Mouse (Mus musculus) lung, postnatal 36 days (tissue): ENCODE measurements around the gene Cercam.

Experiments
- DNase-seq: peaks from one replicate; pipeline ENCODE4 v3.0.0; 2022; ENCODE audit warnings: mixed read lengths

The Cercam gene

DNA sequence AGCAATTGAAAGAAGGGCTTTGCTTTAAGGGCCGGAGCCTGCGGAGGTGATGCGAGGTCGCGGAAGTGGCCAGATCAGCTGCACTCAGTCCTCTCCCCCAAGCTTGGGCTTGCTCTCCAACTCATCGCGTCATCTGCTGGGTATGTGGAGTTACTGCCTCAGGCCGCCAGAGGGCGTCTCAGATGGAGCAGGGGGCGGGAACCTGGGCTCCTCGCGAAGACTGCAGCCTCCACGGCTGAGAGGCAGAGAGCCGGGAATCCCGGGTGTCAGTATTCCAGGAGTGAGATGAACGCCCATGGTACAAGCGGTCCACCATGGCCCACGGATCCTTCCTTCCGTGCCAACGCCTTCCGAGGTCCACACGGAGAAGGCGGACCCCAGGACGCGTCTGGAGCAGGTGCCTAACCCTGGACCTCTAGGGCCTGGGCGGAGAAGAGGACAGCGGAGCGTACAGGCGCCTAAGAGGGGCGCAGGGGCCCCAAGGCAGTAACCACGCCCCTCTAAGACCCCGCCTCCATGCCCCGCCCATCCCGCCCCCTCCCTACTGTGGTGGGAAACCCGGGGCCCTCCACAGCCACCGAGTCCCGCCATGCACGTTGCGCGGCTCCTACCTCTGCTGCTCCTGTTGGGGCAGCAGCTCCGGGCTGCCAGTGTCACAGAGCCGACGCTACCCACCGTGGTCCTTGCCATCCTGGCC is at the start of gene Cercam:
Gene Cercam, plus strand, starts transcription at position 216 of the 697 bp plus-strand sequence.
- peak; percentile 83 for DNase-seq

DNA sequence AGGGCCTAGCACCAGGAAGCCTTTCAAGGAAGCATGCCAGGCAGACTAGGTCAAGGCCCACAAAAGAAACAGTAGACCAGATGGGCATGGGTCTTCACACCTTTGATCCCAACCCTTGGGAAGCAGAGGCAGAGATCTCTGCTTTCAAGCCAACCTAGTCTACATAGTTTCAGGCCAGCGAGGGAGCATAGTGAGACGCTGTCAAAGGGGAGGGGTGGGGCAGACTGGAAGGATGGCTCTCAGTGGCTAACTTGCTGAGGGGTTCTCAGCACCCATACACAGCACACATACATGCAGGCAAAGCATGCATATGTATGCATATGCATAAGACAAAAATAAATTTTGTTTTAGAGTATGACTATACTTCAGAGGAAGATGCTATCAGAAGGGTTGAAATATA is 49.6 kb upstream of the Cercam start:
- no peak for DNase-seq

DNA sequence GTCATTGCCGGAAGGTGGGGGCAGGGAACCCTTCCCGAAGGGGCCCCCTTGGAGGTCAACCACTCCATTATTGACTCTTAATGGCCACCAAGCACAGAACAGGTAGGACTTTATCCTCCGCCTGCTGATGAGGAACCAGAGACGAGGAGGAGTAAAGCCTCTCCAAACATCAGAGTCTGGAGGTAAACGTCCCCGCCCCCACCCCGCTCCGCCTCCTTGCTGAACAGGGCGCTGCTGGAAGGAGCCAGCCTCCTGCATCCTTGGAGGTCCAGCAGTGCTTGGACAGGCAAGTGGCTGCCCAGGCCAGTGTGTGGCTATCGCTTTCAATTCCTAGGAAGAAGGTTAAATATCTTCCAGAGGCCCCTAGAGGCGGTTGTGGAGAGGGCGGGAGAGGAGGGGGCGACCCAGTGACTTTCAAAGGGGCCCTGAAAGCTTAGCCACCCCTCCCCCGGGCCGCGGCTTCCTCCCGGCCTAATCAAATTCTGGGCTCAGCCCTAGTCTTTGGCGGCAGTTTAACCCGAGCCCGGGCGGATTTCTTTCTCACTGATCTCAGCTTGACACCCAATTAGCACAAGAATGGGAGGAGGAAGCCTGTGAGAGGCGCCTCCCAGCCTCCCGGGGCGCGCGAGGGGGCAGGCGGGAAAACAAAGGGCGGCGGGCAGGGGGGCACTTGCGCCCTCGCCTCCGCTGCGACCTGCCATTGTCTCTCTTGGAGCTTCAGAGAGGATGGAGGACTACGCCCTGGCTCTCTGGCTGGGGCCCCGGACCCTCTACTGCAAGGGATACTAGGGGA is 48.7 kb upstream of the Cercam start, which contains the start of gene Urm1:
Gene Urm1, plus strand, starts transcription at position 51 of the 793 bp plus-strand sequence.
- DNase-seq: peak; percentile 65

DNA sequence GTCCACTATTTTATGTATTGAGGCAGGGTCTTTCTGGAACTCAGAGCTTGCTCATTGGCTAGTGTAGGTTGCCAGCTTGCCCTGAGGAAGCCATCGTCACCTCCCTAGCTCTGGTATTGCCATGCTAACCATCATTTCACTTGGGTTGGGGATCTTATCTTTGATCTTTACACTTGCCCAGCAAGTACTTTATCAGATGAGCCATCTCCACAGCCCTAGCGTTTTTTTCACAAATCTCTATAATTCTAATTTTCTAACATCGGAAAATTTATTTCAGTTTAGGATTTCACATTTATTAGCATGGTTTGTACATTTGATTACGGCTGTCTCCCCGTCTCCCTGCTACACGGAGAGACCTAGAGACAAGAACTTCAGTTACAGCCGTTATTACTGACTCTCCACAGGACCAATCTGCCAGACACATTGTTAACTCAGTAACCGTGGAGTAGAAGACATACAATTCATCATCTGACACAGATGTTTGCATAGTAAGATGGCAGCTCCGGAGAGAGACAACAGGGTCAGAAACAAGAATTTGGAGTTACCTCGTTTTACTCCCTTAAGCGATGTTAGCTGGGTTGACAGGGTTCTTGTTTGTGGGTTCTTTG is 42.5 kb upstream of the Cercam start:
- DNase-seq: no peak

DNA sequence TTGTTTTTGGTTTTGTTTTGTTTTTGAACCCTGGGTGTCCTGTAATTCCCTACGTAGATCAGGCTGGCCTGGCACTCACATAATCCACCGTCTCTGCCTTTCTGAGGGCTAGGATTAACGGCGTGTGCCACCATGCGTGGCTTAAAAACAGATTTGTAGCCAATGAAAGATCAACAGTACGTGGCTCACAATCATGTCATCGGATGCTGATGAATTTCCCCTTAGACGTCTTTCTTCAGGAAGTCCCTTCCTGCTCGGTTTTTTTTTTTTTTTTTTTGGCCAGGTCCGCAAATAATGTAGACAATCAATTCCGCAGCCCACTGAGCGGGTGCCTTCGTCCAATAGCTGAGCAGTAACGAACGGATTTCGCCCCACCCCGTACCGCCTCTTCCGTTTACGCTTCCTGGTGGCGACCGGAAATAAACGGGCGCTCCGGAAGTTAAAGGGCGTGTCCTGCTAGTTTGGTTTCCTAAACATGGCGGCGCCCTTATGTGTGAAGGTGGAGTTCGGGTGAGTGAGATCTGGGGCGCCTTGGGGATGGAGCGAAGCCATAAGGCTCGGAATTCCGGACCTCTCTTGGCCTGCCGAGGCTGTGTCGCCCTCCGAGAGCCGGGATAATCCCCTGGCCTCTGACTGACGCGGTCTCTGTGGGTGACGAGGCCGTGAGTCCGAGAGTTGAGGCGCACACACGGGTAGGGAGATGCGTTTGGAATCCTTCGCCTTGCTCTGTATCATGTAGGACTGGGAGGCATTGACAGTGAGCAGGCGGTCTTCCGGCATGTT is 41.8 kb upstream of the Cercam start:
- DNase-seq: peak; percentile 99

DNA sequence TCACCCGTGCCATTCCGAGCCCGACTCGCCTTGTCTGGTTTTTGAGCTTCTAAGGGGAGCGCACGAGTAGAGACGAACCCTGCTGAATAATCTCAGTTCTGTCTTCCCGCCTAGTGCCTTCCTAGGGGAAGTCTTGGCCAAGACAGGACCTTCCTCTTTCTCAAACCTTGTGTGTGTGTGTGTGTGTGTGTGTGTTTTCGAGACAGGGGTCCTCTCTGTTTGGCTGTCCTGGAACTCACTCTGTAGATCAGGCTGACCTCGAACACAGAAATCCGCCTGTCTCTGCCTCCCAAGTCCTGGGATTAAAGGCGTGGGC is 41.3 kb upstream of the Cercam start:
- DNase-seq: no peak

DNA sequence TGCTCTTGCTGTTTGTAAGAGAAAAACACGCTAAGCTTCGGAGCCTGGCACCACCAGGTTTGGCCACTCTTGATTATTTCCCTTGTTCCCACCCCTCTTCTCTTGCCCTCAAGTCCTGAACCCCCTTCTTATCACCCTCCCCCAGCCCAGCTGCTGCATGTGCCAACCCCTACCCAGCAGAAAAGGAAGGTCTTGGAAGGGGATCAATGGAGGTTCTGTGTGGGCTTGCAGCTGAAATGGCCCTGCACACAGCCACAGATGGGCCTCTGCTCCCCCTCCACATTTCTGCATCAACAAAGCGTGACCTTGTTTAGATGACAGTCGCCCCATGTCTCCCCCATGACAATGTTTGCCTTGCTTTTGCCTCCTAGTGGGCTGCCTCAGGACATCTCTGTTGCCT is 37.9 kb upstream of the Cercam start:
- no peak for DNase-seq

DNA sequence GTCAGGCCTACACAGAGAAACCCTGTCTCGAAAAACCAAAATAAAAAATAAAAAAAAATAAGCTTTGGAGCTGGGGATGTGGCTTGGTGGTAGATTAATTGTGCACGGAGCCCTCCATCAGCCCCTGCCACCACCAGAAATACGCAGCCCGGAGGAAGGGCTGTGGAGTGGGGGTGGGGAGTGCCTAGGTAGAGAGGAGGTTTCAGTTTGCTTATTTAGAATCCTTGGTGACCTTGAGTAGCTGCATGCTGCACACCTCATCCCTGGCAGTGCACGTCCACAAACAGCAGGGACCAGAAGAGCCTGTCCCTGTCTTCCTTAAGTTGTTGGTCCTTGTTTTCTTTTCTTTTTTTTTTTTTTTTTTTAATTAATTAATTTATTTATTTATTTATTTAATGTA is 35.2 kb upstream of the Cercam start:
- no peak for DNase-seq

DNA sequence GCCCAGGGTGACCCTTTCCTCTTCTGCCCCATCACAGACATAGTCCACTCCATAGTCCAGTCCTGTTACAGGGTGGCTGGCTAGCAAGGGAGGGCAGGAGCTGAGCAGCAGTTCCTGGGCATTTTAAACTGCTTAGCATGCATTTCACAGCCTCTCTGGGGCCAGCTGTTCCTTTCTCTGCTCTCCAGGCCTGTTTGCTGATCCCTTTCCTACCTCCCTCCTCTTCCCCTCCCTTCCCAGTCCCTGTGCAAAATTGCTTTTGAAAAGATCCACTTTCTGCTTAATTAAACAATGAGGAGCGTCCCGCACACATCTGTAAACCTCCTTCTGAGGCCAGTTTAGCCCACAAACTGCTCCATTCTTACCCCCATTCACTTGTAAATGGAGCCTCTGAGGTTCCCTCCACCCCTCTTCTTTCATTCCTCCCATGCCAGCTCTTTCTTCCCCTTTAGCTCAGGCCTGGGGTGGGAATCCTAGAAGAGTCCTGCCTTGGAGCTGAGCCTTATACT is 33.5 kb upstream of the Cercam start:
- DNase-seq: no peak

DNA sequence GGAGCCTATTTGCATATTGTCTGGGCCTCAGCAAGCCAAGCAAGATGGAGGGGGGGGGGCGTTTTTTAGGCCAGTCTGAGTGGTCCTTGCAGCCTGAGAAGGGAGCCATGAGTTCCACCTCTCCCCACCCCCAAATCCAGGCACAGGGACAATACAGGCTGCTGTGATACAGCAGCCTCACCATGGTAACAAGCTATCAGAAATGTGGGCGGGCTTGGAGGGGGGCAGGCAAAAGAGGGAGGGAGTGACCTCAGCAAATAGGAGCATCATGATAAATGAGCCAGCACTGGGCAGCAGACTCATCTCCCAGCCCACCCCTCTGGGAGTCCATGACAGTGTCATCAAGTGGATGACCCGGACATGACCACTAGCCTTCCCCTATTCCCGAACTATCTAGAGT is 29.5 kb upstream of the Cercam start:
- no peak for DNase-seq

DNA sequence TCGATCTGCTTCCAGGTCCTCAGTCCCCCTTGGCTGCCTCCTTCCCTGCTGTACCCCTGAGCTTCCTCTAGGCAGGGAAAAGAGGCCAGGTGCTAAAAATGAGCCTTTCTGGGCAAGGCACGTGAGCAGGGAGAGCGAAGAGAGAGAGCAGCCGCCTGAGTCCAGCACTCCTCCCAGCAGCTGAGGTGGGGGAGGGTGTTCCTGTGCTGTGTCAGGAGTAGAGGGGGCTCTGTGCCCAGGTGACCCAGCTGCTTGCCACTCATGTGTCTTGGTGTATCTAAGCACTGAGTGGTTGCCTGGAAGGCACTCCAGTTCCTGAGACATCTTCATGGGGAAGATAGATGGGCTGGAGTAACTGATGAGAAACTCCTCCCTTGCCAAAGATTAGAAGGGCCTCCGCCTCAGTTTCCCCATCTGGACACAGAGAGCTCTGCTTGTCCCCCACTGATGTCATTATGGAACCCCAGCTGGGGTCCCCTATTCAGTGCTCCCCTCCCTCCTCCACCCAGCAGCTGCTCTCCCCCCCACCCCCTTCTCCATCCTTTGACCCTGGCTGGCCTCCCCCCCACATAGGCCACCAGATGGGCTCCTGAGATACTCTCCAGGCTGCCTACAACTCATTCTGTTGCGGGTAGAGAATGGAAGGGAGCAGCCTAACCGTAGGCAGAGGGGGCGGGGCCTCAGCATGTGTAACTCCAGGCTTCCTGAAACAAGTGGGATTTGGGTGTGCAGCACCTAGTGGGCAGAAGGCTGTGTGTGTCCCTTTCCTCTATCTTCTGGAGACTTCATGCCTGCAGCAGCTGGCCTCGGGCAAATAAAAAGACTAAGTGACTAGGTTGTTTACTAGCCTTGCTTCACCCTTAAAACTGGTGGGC is 25.5 kb upstream of the Cercam start:
- DNase-seq: no peak

DNA sequence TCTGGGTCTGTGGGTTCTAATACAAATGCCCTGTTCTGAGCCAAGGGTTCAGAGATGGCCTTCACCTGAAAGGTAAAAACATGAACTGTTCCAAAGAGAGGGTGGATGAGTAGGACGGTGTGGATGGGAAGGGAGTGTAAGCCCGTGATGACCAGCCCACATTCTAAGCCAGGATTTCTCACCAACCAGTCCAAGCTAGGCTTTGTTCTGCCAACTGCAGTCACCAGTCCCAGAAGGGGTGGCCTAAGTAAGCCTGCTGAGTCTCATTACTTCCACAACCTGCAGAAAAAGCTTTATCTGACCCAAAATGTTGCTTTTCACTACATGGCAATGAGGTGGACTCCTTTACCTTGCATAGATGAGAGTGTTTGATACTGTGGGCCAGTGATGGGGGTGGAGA is 24.8 kb upstream of the Cercam start:
- no peak for DNase-seq

DNA sequence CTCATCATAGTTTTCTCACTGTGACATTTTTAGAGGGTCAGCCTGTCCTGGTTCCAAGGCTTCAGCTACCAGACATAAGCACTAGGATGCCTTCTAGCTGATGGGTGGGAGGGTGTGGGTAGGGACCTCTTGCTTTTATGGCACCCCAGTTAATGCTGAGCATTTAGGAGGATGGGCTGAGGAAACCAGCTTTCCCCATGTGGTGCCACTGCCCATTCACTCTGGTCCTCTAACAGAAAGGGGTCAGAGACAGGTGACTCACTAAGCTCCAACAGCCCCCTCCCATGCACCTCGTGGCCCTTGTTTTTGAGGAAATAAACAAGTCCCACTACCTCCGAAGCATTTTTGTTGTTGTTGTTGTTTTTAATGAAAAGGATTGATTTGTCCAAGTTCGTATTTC is 24.3 kb upstream of the Cercam start:
- DNase-seq: no peak

DNA sequence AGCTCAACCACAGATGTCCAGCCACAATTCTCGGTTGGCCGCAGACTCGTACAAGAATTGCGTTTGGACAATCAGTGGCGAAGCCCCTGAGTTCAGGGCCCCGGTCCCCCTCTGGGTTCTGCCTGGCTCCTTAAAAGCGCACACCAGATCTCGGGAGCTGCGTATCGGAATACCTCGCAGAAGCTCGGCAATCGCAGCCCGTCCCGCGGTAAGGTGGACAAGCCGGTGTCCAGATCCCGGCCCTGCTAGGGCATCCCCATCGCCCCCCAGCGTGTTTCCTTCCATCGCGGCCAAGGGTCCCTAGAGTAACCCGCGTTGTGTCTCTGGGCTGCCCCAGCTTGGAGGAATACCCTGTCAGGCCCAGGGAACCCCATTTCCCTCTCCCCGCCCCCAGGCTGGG is 23.3 kb upstream of the Cercam start:
- DNase-seq: no peak

DNA sequence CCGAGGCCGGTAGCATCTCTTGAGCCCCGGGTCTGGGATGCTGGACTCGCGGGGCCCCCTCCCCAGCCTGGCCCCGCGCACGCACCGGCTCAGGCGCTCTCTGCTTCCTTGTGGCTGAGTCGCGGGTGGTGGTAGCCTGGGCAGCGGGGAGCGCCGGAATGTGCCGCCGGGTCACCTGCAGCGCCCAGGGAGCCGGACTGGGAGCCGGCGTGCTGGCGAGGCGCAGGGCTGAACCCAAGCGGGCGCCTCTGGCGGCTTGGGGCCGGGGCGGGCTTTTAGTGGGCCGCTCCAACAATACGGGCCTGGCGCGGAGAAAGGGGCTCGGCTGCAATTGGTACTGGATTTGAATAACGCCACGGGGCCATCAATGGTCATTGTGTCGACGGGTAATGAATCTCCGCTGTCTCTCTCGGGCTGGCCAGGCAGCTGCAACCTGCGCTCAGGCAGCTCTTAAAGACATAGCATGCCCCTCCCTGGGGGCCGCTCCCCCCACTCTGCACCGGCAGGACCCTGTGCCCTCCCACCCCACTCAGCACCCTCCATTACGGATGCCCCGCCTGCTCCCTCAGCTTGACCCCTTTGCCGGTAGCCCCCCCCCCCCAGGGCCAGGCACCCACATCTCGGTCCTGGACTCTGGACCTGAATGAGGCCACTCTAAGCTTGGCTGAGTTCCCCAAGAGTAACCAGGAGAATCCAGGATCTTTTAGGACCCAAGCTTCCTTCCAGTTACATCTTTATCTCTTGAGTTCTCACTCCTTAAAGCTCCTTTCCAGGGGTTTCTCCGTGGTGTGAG is 22.7 kb upstream of the Cercam start:
- DNase-seq: no peak

DNA sequence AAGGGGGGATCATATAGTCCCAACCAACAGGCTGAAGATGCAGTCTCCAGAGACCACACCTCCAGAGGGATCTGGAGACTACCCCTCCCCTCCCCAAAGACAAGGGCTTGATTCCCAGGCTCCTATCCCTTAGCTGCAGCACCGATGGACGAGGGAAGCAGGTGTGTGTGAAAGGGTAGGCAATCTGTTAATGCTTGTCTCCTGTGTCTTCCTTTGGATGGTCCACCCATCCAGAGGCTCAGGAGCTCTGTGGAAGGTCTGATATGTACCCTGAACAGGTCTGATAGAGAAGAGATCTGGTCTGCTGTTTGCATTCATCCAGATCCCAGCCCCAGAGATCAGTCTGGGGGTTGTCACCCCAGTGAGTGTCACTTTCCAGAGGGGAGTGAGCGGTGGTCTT is 22.1 kb upstream of the Cercam start:
- no peak for DNase-seq

DNA sequence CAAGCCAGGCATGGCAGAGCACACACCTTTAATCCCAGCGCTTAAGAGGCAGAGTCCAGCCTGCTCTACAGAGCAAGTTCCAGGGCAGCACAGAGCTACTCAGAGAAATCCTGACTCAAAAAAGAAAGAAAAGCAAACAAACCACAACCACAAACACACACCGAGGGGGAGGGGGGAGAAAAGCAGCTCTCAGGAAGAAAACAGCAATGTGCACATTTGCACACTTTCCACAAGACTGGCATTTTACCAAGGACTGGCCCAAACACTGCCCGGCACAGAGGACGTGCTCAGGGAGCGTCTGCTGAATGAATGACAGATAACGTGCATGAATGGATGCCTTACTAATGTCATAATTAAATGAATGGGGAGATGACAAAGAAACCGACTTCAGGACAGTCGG is 19.9 kb upstream of the Cercam start:
- DNase-seq: no peak

DNA sequence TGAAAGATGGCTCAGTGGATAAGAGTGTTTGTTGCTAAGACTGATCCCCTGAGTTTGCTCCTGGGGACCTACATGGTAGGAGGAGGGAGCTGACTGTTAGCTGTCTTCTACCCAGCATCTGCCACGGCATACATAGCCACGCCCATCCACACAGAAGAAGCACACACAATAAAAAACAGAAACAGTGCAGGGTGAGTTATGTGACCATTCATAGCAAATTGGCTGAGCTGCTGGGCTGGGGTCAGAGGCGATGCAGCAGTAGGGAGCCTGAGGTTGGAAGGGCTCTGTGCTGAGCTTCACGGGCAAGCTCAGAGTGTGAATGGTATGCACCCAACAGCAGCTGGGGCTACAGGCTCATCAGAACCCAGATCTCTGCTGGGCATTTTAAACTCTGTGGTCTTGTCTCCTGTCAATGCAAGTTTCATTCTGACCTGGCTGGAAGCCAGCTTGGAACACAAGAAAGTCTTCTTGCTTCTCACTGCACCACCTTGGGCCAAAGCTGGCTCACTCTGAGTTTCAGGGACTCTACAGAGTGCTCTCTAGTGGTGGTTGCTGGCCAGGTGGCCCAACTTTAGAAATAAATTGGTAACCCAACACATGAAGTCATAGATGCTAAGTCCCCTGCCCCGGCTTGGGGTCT is 19.0 kb upstream of the Cercam start:
- no peak for DNase-seq

DNA sequence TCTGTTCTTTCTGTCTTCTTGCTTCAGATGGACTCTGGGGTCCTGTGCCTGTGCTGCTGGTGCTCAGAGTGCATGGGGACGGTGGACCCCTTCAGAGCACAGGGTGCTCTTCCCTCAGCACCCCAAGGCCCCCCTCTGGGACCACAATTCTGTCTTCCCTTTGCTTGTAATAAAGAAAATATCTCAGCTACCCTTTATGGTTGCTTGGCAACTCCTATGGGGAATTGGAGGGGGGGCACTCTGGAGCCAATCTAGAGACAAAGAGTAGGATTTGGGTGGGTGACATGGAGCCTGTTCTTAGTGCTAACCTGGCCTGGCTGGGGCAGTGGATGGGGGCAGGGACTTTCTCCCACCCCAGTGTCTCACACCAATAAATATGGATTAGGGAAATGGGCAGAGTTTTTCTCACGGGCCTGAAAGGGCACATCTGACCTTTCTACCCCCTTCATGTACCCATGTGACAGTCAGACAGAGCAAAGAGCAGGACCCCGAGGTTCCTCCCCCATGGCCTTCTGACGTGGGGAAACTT is 15.9 kb upstream of the Cercam start:
- DNase-seq: no peak

DNA sequence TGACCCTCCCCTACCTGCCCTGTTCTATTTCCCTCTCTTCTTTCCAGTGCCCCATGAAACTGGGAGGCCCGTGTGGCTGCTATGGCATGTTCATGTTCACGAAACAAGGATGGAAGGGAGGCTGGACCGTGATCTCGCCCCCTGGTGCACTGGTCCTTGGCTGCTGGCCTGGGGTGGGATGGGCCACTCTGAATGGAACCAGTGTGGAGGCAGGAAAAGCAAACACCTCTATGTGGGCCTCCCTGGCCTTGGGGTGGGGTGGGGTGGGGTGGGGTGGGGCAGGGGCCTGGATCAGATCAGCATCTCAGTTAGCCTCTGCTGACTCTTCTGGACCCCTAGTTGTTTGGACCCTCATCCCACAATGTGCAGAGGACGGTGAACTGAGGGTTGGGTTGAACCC is 15.2 kb upstream of the Cercam start:
- no peak for DNase-seq
